Mouse (Mus musculus) neural tube, embryonic 11.5 days (tissue): ENCODE measurements at regions not wholly inside any gene's neighbourhood (a gene's known extent, or its start where the extent isn't known, plus 50 kb on each side); places are given as distances from the start of the nearest gene placed in this dataset.

Source experiments
- ATAC-seq: fragments of 200-750 bp; cut with Nextera tagmentation; 2 replicates; pipeline ENCODE4 v1.8.0; 2017; ENCODE audit warnings: moderate number of reproducible peaks, mild to moderate bottlenecking, moderate TSS enrichment, moderate library complexity; ENCODE audit not compliant: insufficient read depth, low FRiP score, low TSS enrichment
- DNase-seq: peaks from one replicate; pipeline ENCODE4 v3.0.0-alpha.2; 2015; ENCODE audit warnings: low spot score
- H3K27ac ChIP-seq: fragments of 300-500 bp; sonication (generic); 2 replicates; pipeline ENCODE4 v1.5.1; 2014; ENCODE audit warnings: low read depth, mild to moderate bottlenecking, low read length
- H3K27me3 ChIP-seq: fragments of 300-500 bp; sonication (generic); 2 replicates; pipeline ENCODE4 v1.6.1; 2014; ENCODE audit warnings: mild to moderate bottlenecking, low read length, mixed read lengths; ENCODE audit not compliant: control insufficient read depth, insufficient read depth
- H3K36me3 ChIP-seq: fragments of 300-500 bp; sonication (generic); 2 replicates; pipeline ENCODE4 v1.6.1; 2014; ENCODE audit warnings: mild to moderate bottlenecking, low read length, moderate library complexity, mixed read lengths; ENCODE audit not compliant: control insufficient read depth, insufficient read depth
- H3K4me1 ChIP-seq: fragments of 300-500 bp; sonication (generic); 2 replicates; pipeline ENCODE4 v1.6.1; 2014; ENCODE audit warnings: low read length, mixed read lengths; ENCODE audit not compliant: control insufficient read depth, insufficient read depth
- H3K4me2 ChIP-seq: fragments of 300-500 bp; sonication (generic); 2 replicates; pipeline ENCODE4 v1.6.1; 2014; ENCODE audit warnings: low read depth, mild to moderate bottlenecking, moderate library complexity
- H3K4me3 ChIP-seq: fragments of 300-500 bp; sonication (generic); 2 replicates; pipeline ENCODE4 v1.5.1; 2014; ENCODE audit warnings: low read depth, low read length
- H3K9ac ChIP-seq: fragments of 300-500 bp; sonication (generic); 2 replicates; pipeline ENCODE4 v1.6.1; 2014; ENCODE audit warnings: mild to moderate bottlenecking, low read length
- H3K9me3 ChIP-seq: fragments of 300-500 bp; sonication (generic); 2 replicates; pipeline ENCODE4 v1.6.1; 2016; ENCODE audit warnings: low read length; ENCODE audit not compliant: control insufficient read depth
- WGBS: fragments of 180-500 bp; shearing (Covaris S2); extraction: QIAGEN DNeasy Blood & Tissue Kit; methylation state at CpG from one replicate; pipeline ENCODE4 v1.1.7; 2014; 5-methylcytosine and 5-hydroxymethylcytosine counted together

- no peaks in the 10 kb centered on the region for H3K36me3 ChIP-seq
- H3K9ac ChIP-seq, result no peak overlapping the region
- DNase-seq (no peak), ATAC-seq (no peak)
- no peak overlapping the region for H3K27ac ChIP-seq
- WGBS, result 93% methylated on average over 12 of the region's 15 CpGs
- H3K4me3 ChIP-seq, result no peak overlapping the region
- no peaks in the 10 kb centered on the region for H3K4me1 ChIP-seq
- no peak overlapping the region for H3K4me2 ChIP-seq
- peaks cover 3% of the 10 kb centered on the region; the same call in 1 of the 2 replicates for H3K9me3 ChIP-seq
- no peaks in the 10 kb centered on the region for H3K27me3 ChIP-seq
These were observed 88.6 kb downstream of the Inhba start for GRCm38 (mm10) chr13:16100253-16100652.

GRCm38 (mm10) chr13:16114837-16115236 is 103.2 kb downstream of the Inhba start:
- Histone ChIP-seq H3K9ac (no peak overlapping the region), H3K4me3 (no peak overlapping the region), H3K4me1 (no peaks in the 10 kb centered on the region), H3K27me3 (no peaks in the 10 kb centered on the region), H3K9me3 (no peaks in the 10 kb centered on the region), H3K4me2 (no peak overlapping the region), H3K27ac (no peak overlapping the region), H3K36me3 (no peaks in the 10 kb centered on the region)
- DNase-seq (no peak), ATAC-seq (no peak)
- WGBS, result 57% methylated on average over 2 of the region's 2 CpGs

GRCm38 (mm10) chr13:16146686-16147085 is 135.0 kb downstream of the Inhba start:
- no peaks in the 10 kb centered on the region for H3K4me1 ChIP-seq
- DNase-seq (no peak), ATAC-seq (no peak)
- no peaks in the 10 kb centered on the region for H3K36me3 ChIP-seq
- no peak overlapping the region for H3K4me2 ChIP-seq
- no peak overlapping the region for H3K4me3 ChIP-seq
- H3K9ac ChIP-seq, result no peak overlapping the region
- H3K27me3 ChIP-seq, result no peaks in the 10 kb centered on the region
- H3K27ac ChIP-seq, result no peak overlapping the region
- no peaks in the 10 kb centered on the region for H3K9me3 ChIP-seq

DNA sequence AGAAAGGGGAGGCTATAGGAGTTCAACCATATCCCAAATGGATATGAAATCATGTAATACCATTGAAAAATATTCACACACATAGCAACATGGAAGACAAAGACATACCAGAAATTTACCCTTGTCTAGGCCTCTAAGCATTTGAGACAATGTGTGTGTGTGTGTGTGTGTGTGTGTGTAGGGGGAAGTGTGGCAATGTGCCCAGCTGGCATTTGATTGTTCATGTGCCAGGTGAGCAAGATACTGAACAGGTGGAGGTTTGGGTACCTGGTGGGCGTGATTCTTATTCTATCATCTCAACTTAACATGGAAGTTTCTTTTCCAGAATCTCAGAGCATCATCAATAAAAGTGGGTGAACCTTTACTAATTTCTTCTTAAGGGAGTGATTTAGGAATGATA is 143.3 kb downstream of the Inhba start:
- DNase-seq (no peak), ATAC-seq (no peak)
- no peak overlapping the region for H3K27ac ChIP-seq
- H3K9me3 ChIP-seq, result no peaks in the 10 kb centered on the region
- no peak overlapping the region for H3K9ac ChIP-seq
- no peak overlapping the region for H3K4me3 ChIP-seq
- WGBS, result 85% methylated on average over 1 of the region's 1 CpGs
- no peaks in the 10 kb centered on the region for H3K4me1 ChIP-seq
- H3K4me2 ChIP-seq, result no peak overlapping the region
- no peaks in the 10 kb centered on the region for H3K36me3 ChIP-seq
- no peaks in the 10 kb centered on the region for H3K27me3 ChIP-seq

GRCm38 (mm10) chr13:16165204-16165894 is 153.7 kb downstream of the Inhba start:
- no peaks in the 10 kb centered on the region for H3K4me1 ChIP-seq
- H3K4me3 ChIP-seq, result no peak overlapping the region
- no peaks in the 10 kb centered on the region for H3K9me3 ChIP-seq
- H3K9ac ChIP-seq, result no peak overlapping the region
- H3K27me3 ChIP-seq, result no peaks in the 10 kb centered on the region
- no peaks in the 10 kb centered on the region for H3K36me3 ChIP-seq
- ATAC-seq (no peak), DNase-seq (no peak)
- 80% methylated on average over 5 of the region's 5 CpGs for WGBS
- no peak overlapping the region for H3K27ac ChIP-seq
- H3K4me2 ChIP-seq, result no peak overlapping the region

DNA sequence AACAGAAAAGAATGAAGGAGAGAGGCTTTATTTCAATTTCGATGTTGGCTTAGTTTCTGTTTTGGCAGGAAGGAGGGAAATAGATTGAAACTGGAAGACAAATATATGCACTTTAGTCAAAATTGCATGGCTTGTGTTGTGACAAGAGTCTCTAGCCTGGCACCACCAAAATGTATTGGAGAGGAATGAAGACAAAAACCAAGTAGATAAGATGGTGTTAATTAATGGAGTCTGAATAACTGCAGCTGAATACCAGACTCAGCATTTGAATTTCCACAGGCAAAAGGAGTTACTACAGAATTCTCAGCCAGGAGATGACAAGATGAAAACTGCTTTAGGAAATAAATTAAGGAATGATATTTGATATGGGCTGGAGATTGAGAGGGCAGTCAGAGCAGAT is 185.0 kb downstream of the Inhba start:
- Histone ChIP-seq H3K4me2 (no peak overlapping the region), H3K4me1 (no peaks in the 10 kb centered on the region), H3K9me3 (no peaks in the 10 kb centered on the region), H3K27ac (no peak overlapping the region), H3K9ac (no peak overlapping the region), H3K27me3 (no peaks in the 10 kb centered on the region), H3K4me3 (no peak overlapping the region), H3K36me3 (no peaks in the 10 kb centered on the region)
- ATAC-seq (no peak), DNase-seq (no peak)
- WGBS, result 88% methylated on average over 1 of the region's 1 CpGs

DNA sequence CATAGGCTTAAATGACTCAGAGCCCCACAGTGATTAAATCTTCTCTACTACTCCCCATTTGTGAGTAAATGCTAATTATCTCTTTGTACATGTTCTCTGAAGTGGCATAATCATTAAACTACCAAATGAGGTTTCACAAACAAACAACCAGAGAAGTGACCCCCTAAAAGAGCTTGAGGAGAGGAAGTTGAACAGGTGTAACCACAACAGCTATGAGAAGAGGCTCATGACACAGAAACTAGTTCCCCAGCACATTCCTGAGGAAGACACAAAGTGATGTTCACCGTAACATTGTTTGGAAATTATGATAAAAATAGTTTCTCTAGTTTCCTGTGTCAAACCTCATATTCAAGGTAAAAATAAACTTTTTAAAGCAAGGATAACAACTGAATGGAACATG is 188.4 kb downstream of the Inhba start:
- 95% methylated on average over 1 of the region's 1 CpGs for WGBS
- Histone ChIP-seq H3K9ac (no peak overlapping the region), H3K4me2 (no peak overlapping the region), H3K27ac (no peak overlapping the region), H3K4me3 (no peak overlapping the region), H3K27me3 (no peaks in the 10 kb centered on the region), H3K36me3 (no peaks in the 10 kb centered on the region), H3K9me3 (no peaks in the 10 kb centered on the region), H3K4me1 (no peaks in the 10 kb centered on the region)
- no peak for DNase-seq
- ATAC-seq, result no peak

GRCm38 (mm10) chr13:16203147-16203546 is 191.5 kb downstream of the Inhba start:
- Histone ChIP-seq H3K9me3 (no peaks in the 10 kb centered on the region), H3K27ac (no peak overlapping the region), H3K36me3 (no peaks in the 10 kb centered on the region), H3K4me2 (no peak overlapping the region), H3K4me1 (no peaks in the 10 kb centered on the region), H3K27me3 (no peaks in the 10 kb centered on the region), H3K9ac (no peak overlapping the region), H3K4me3 (no peak overlapping the region)
- DNase-seq, result no peak
- no peak for ATAC-seq
- 86% methylated on average over 3 of the region's 3 CpGs for WGBS

- H3K9me3 ChIP-seq, result no peaks in the 10 kb centered on the region
- DNase-seq (no peak), ATAC-seq (no peak)
- no peak overlapping the region for H3K9ac ChIP-seq
- no peaks in the 10 kb centered on the region for H3K36me3 ChIP-seq
- H3K4me3 ChIP-seq, result no peak overlapping the region
- H3K4me2 ChIP-seq, result no peak overlapping the region
- no peaks in the 10 kb centered on the region for H3K4me1 ChIP-seq
- WGBS, result 92% methylated on average over 5 of the region's 5 CpGs
- H3K27ac ChIP-seq, result no peak overlapping the region
- H3K27me3 ChIP-seq, result no peaks in the 10 kb centered on the region
These were observed 192.4 kb downstream of the Inhba start for GRCm38 (mm10) chr13:16204097-16204496.
